Mouse (Mus musculus) liver, adult 2 months (tissue): ENCODE results near the gene Cd9. TPM values are rescaled to one million over a fixed set of nuclear protein-coding genes. Genes with fewer than 3 reads are reported as not detected.
A peak's percentile ranks its signal among the peaks of the same experiment; 100 is the strongest.
"Not testable (repeated sequence)": the region's sequence is repeated elsewhere in the genome, so short reads cannot be mapped to it uniquely, and the experiment has no call there.

Experiments
- DNase-seq: peaks from one replicate; pipeline ENCODE4 v3.0.0-alpha.2; 2011; ENCODE audit warnings: low read depth, low spot score; ENCODE audit errors: extremely low read depth
- H3K27ac ChIP-seq: fragments of 200-500 bp; replicated peaks from 2 replicates; pipeline ENCODE4 v1.5.1; 2012; ENCODE audit warnings: low read depth, mild to moderate bottlenecking, control low read depth, inconsistent platforms, low read length; ENCODE audit not compliant: insufficient read depth
- H3K27me3 ChIP-seq: fragments of 200-500 bp; 2 replicates; pipeline ENCODE4 v1.6.1; 2012; ENCODE audit warnings: mild to moderate bottlenecking, moderate library complexity, low read length, inconsistent platforms; ENCODE audit not compliant: control insufficient read depth, insufficient read depth
- H3K36me3 ChIP-seq: fragments of 200-500 bp; 2 replicates; pipeline ENCODE4 v1.6.1; 2012; ENCODE audit warnings: low read length, inconsistent platforms; ENCODE audit not compliant: control insufficient read depth, insufficient read depth
- H3K4me1 ChIP-seq: fragments of 200-500 bp; 2 replicates; pipeline ENCODE4 v1.6.1; 2011; ENCODE audit warnings: low read length; ENCODE audit not compliant: control insufficient read depth, insufficient read depth
- H3K4me3 ChIP-seq: fragments of 200-500 bp; 2 replicates; pipeline ENCODE4 v1.5.1; 2011; ENCODE audit warnings: low read depth, mild to moderate bottlenecking, control low read depth, low read length, moderate library complexity; ENCODE audit not compliant: insufficient read depth
- H3K79me2 ChIP-seq: fragments of 200-500 bp; 2 replicates; pipeline ENCODE4 v1.6.1; 2012; ENCODE audit warnings: inconsistent platforms, mild to moderate bottlenecking, low read length, moderate library complexity; ENCODE audit not compliant: control insufficient read depth, insufficient read depth
- H3K9ac ChIP-seq: fragments of 200-500 bp; 2 replicates; pipeline ENCODE4 v1.6.1; 2012; ENCODE audit warnings: low read depth, mild to moderate bottlenecking, control low read depth, inconsistent platforms, low read length
- CTCF ChIP-seq: fragments of 200-500 bp; IDR thresholded peaks from 2 replicates; pipeline ENCODE4 v1.5.1; 2011; ENCODE audit warnings: low read depth, low read length, control low read depth
- POLR2A ChIP-seq: fragments of 200-500 bp; IDR thresholded peaks from 2 replicates; pipeline ENCODE4 v1.6.1; 2011; ENCODE audit warnings: low read length, control low read depth; ENCODE audit not compliant: insufficient read depth; ENCODE audit errors: extremely low read depth
- WGBS: fragments of 180-500 bp; shearing (Covaris S2); methylation state at CpG from one replicate; pipeline ENCODE4 v1.1.7; 2018; 5-methylcytosine and 5-hydroxymethylcytosine counted together
- polyA plus RNA-seq: library from polyadenylated mRNA; depleted of rRNA; stranded (reverse); fragments of >200 nt; gene quantifications from 2 replicates; pipeline ENCODE4 v1.2.3, GENCODE M21; 2012
- total RNA-seq: library from RNA; depleted of rRNA; stranded (reverse); fragments of >200 nt; gene quantifications from 2 replicates; pipeline ENCODE4 v1.2.3, GENCODE M21; 2014

The Cd9 gene
- total and polyA plus RNA-seq, 2 experiments: 17.4 to 33.7 TPM

GRCm38 (mm10) chr6:125484721-125485120 is 9.9 kb downstream of the Cd9 start:
- Histone ChIP-seq H3K4me1 (peaks cover 21% of the 10 kb centered on the region), H3K9ac (no peak overlapping the region), H3K27ac (no peak overlapping the region), H3K27me3 (no peaks in the 10 kb centered on the region), H3K36me3 (no peaks in the 10 kb centered on the region), H3K79me2 (peaks cover 8% of the 10 kb centered on the region; the same call in 1 of the 2 replicates), H3K4me3 (no peak overlapping the region)
- TF ChIP-seq CTCF: no peak
- no peak for TF ChIP-seq POLR2A
- WGBS: 71% methylated on average over 2 of the region's 2 CpGs
- peak; percentile 59 for DNase-seq

GRCm38 (mm10) chr6:125484313-125484660 is 10.3 kb downstream of the Cd9 start:
- not testable (repeated sequence) for DNase-seq, H3K27ac ChIP-seq
- H3K4me1 ChIP-seq: peaks cover 21% of the 10 kb centered on the region

GRCm38 (mm10) chr6:125483515-125484312 is 10.9 kb downstream of the Cd9 start:
- H3K4me3 ChIP-seq: no peak overlapping the region
- no peak for DNase-seq
- peaks cover 21% of the 10 kb centered on the region for H3K4me1 ChIP-seq
- H3K27ac ChIP-seq: no peak overlapping the region
- 92% methylated on average over 12 of the region's 12 CpGs for WGBS
- peaks cover 8% of the 10 kb centered on the region; the same call in 1 of the 2 replicates for H3K79me2 ChIP-seq
- H3K36me3 ChIP-seq: no peaks in the 10 kb centered on the region
- H3K9ac ChIP-seq: no peak overlapping the region
- no peak for TF ChIP-seq CTCF
- H3K27me3 ChIP-seq: no peaks in the 10 kb centered on the region

More at GRCm38 (mm10) chr6:125484313-125484660, 10.3 kb downstream of the Cd9 start:
- H3K79me2 ChIP-seq, H3K36me3 ChIP-seq, H3K4me3 ChIP-seq, H3K9ac ChIP-seq, H3K27me3 ChIP-seq: not testable (repeated sequence)
- 94% methylated on average over 10 of the region's 10 CpGs for WGBS

- Histone ChIP-seq H3K9ac (no peak overlapping the region), H3K27me3 (no peaks in the 10 kb centered on the region), H3K4me1 (peaks cover 31% of the 10 kb centered on the region), H3K79me2 (peaks cover 8% of the 10 kb centered on the region; the same call in 1 of the 2 replicates), H3K4me3 (no peak overlapping the region), H3K36me3 (no peaks in the 10 kb centered on the region), H3K27ac (peak overlapping the region; percentile 15)
- DNase-seq: peak; percentile 71
- 30% methylated on average over 5 of the region's 5 CpGs for WGBS
- TF ChIP-seq POLR2A (no peak), CTCF (no peak)
Measured at GRCm38 (mm10) chr6:125482427-125482831, 12.2 kb downstream of the Cd9 start.

- H3K9ac ChIP-seq: no peak overlapping the region
- peak overlapping the region; percentile 7 for H3K27ac ChIP-seq
- peaks cover 3% of the 10 kb centered on the region; the same call in 1 of the 2 replicates for H3K79me2 ChIP-seq
- H3K4me1 ChIP-seq: peaks cover 36% of the 10 kb centered on the region
- no peak overlapping the region for H3K4me3 ChIP-seq
- DNase-seq: no peak
- WGBS: 62% methylated on average over 7 of the region's 7 CpGs
- TF ChIP-seq CTCF (no peak), POLR2A (no peak)
- no peaks in the 10 kb centered on the region for H3K27me3 ChIP-seq
- no peaks in the 10 kb centered on the region for H3K36me3 ChIP-seq
Measured at GRCm38 (mm10) chr6:125481667-125482390, 12.8 kb downstream of the Cd9 start.
